Mouse (Mus musculus): ENCODE results near the gene Olfr312.

DNA sequence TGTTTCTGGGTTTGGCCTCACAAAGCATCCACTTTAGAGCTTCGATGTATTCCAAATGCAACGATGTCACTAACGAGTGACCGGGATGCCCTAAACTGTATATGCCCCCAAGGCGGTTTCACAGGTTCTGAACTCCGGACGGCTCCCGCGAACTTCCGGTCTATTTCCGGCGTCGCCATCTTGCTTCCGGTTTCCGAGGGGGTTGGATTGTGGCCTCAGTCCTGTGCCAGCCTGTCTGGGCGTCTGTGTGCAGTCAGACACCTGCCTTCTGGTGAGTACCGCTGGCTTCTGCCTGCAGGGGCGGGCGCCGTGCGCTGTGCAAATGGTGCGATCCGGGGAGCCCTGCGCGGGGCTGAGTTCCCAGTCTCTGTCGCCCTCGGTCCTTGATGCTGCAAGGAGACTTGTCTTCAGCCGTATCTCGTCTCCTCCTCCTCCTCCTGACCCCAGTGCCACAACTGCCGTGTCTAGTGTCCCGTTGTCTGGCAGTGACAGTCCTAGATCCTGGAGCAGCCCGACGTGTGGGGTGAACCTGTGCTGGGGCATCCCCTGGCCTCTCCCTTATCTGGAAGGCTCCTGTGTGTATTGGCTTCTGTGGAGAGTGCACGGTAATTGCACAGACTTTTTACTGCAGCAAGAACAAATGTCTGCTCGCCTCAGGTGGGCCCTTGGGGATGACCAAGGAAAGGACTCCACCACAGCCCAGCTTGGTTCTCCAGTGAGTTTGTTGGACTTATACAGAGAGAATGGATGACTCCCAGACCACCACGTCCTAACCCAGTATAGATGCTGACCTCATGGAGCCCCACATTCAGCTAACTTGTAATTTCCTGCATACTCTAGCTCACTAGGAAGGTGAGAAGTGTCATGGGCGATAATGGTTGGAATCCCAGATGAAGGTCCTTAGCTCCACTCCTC lies 38.3 kb downstream of the Olfr312 start, which contains the start of gene 2810021J22Rik:
- no peak for TF ChIP-seq GATA1 (IDR thresholded peaks at IDR 0.05; ENCODE audit: borderline replicate concordance, low read length)
- peak; percentile 94; the same call in 1 of the 2 replicates for TF ChIP-seq FLI1 (IDR thresholded peaks at IDR 0.05; ENCODE audit: low read length)

Measured in megakaryocyte, embryonic 14.5 days (primary cell).